Mouse (Mus musculus) liver, embryonic 14.5 days (tissue): ENCODE measurements around the gene Tnfrsf1b. TPM values are rescaled to one million over a fixed set of nuclear protein-coding genes. Genes with fewer than 3 reads are reported as not detected.

Experiments used
- ATAC-seq: fragments of 200-750 bp; cut with Nextera tagmentation; 2 replicates; pipeline ENCODE4 v1.8.0; 2017; ENCODE audit warnings: moderate number of reproducible peaks, mild to moderate bottlenecking, moderate library complexity; ENCODE audit not compliant: insufficient read depth
- DNase-seq, 3 experiments: peaks; one replicate each; pipeline ENCODE4 v3.0.0-alpha.2; 2012 to 2013; ENCODE audit warnings: low read depth in 3 of 3, low spot score in 3 of 3
- H3K27ac ChIP-seq: fragments of 300-500 bp; sonication (generic); 2 replicates; pipeline ENCODE4 v1.5.1; 2014; ENCODE audit warnings: moderate library complexity, mild to moderate bottlenecking, control low read depth, inconsistent platforms
- H3K27me3 ChIP-seq: fragments of 300-500 bp; sonication (generic); 2 replicates; pipeline ENCODE4 v1.6.1; 2014; ENCODE audit warnings: mild to moderate bottlenecking, low read length, moderate library complexity; ENCODE audit not compliant: control insufficient read depth, insufficient read depth
- H3K36me3 ChIP-seq: fragments of 300-500 bp; sonication (generic); replicated peaks from 2 replicates; pipeline ENCODE4 v1.6.1; 2014; ENCODE audit warnings: low read depth; ENCODE audit not compliant: control insufficient read depth, insufficient read depth
- H3K4me1 ChIP-seq, 2 experiments: fragments of 200-500 bp in 1 of 2; fragments of 300-500 bp in 1 of 2; sonication (generic) in 1 of 2; replicated peaks; 2 replicates each; pipeline ENCODE4 v1.6.1; 2012 to 2014; ENCODE audit warnings: antibody characterized with exemption in 1 of 2, inconsistent platforms in 1 of 2, low read length in 1 of 2; ENCODE audit not compliant: control insufficient read depth in 2 of 2, insufficient read depth in 2 of 2
- H3K4me2 ChIP-seq: fragments of 300-500 bp; sonication (generic); 2 replicates; pipeline ENCODE4 v1.6.1; 2014; ENCODE audit warnings: low read depth, mild to moderate bottlenecking, control low read depth, moderate library complexity
- H3K4me3 ChIP-seq, 2 experiments: fragments of 200-500 bp in 1 of 2; fragments of 300-500 bp in 1 of 2; sonication (generic) in 1 of 2; 2 replicates each; pipeline ENCODE4 v1.5.1; 2012 to 2014; ENCODE audit warnings: low read depth in 2 of 2, low read length in 2 of 2, mild to moderate bottlenecking in 2 of 2, control low read depth in 1 of 2, inconsistent platforms in 1 of 2, moderate library complexity in 1 of 2; ENCODE audit not compliant: insufficient read depth in 1 of 2
- H3K9ac ChIP-seq: fragments of 300-500 bp; sonication (generic); replicated peaks from 2 replicates; pipeline ENCODE4 v1.6.1; 2014; ENCODE audit warnings: mild to moderate bottlenecking, control low read depth, moderate library complexity
- H3K9me3 ChIP-seq: fragments of 300-500 bp; sonication (generic); 2 replicates; pipeline ENCODE4 v1.6.1; 2016; ENCODE audit warnings: low read length, mixed read lengths; ENCODE audit not compliant: control insufficient read depth
- CTCF ChIP-seq: IDR thresholded peaks from 2 replicates; pipeline ENCODE4 v1.5.1; 2016; ENCODE audit warnings: antibody characterized with exemption, low read depth, control low read depth
- EP300 ChIP-seq: IDR thresholded peaks from 2 replicates; pipeline ENCODE4 v1.6.1; 2016; ENCODE audit warnings: antibody characterized with exemption, low read depth
- WGBS: fragments of 180-500 bp; shearing (Covaris S2); extraction: QIAGEN DNeasy Blood & Tissue Kit; methylation state at CpG from one replicate; pipeline ENCODE4 v1.1.7; 2014; ENCODE audit not compliant: insufficient replicate concordance; 5-methylcytosine and 5-hydroxymethylcytosine counted together
- polyA plus RNA-seq, 2 experiments: library from polyadenylated mRNA; depleted of rRNA in 1 of 2; stranded (reverse) in 1 of 2; unstranded in 1 of 2; fragments of >200 nt; fragmentation: Nextera tagmentation in 1 of 2; extraction: Ambion mirVana in 1 of 2; gene quantifications; 2 replicates each; pipeline versions ENCODE4 v1.2.1 to v1.2.3; 2012 to 2014

Tnfrsf1b gene
- polyA plus RNA-seq, 2 experiments = 3.2 to 4.7 TPM

DNA sequence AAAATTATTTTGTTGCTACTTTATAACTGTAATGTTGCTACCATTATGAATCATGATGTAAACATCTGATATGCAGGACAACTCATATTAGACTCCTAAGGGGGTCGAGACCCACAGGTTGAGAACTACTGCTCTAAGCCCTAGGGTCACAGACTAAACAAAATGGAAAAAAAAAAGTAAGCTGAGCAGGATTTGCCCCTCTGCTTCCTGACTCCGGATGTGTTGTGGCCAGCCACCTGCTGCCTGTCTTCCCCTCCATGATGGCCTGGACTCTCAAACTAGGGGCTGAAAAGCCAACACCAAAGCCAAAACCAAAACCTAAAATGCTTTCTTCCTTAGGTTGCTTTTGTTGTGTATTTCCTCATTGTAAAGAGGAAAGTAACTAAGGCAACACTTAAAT is 35.6 kb downstream of the Tnfrsf1b start:
- Histone ChIP-seq H3K9ac (no peak overlapping the region), H3K9me3 (no peaks in the 10 kb centered on the region), H3K27me3 (no peaks in the 10 kb centered on the region), H3K36me3 (no peaks in the 10 kb centered on the region), H3K4me2 (no peak overlapping the region), H3K4me3 (no peak overlapping the region), H3K27ac (no peak overlapping the region), H3K4me1 (peaks cover 8 to 10% of the 10 kb centered on the region in 2 experiments; a peak in 3 of 4 replicates)
- DNase-seq = no peak
- no peak for ATAC-seq
- WGBS = 14% methylated on average over 2 of the region's 2 CpGs
- TF ChIP-seq EP300 (no peak), CTCF (no peak)

DNA sequence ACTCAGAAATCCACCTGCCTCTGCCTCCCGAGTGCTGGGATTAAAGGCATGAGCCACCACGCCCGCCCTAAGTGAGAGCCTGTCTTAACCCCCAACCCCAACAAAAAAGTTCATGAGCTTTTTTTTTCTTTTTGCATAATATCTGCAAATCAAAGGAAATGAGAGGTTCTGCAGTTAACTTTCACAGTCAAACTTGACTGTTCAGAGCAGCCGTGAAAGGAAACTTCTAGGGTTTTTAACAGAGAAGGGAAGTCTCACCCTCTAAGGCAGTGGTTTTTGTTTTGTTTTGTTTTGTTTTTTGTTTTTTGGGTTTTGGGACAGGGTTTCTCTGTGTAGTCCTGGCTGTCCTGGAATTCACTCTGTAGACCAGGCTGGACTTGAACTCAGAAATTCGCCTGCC is 36.1 kb downstream of the Tnfrsf1b start:
- TF ChIP-seq CTCF = no peak
- no peak for TF ChIP-seq EP300
- H3K4me2 ChIP-seq = no peak overlapping the region
- H3K4me3 ChIP-seq = no peak overlapping the region
- no peaks in the 10 kb centered on the region for H3K27me3 ChIP-seq
- H3K27ac ChIP-seq = no peak overlapping the region
- H3K9me3 ChIP-seq = no peaks in the 10 kb centered on the region
- no peaks in the 10 kb centered on the region for H3K36me3 ChIP-seq
- 65% methylated on average over 5 of the region's 5 CpGs for WGBS
- H3K9ac ChIP-seq = no peak overlapping the region
- DNase-seq = no peak
- peaks cover 8 to 10% of the 10 kb centered on the region in 2 experiments; a peak in 3 of 4 replicates for H3K4me1 ChIP-seq
- ATAC-seq = no peak

- TF ChIP-seq CTCF = no peak
- TF ChIP-seq EP300 = no peak
- Histone ChIP-seq H3K9me3 (no peaks in the 10 kb centered on the region), H3K27me3 (no peaks in the 10 kb centered on the region), H3K4me3 (no peak overlapping the region), H3K36me3 (no peaks in the 10 kb centered on the region), H3K4me1 (peaks cover 8 to 10% of the 10 kb centered on the region in 2 experiments; a peak in 3 of 4 replicates), H3K9ac (no peak overlapping the region), H3K4me2 (no peak overlapping the region), H3K27ac (no peak overlapping the region)
- 58% methylated on average over 5 of the region's 5 CpGs for WGBS
- DNase-seq (no peak), ATAC-seq (no peak)
Measured at GRCm38 (mm10) chr4:145209690-145210088, 37.0 kb downstream of the Tnfrsf1b start.

DNA sequence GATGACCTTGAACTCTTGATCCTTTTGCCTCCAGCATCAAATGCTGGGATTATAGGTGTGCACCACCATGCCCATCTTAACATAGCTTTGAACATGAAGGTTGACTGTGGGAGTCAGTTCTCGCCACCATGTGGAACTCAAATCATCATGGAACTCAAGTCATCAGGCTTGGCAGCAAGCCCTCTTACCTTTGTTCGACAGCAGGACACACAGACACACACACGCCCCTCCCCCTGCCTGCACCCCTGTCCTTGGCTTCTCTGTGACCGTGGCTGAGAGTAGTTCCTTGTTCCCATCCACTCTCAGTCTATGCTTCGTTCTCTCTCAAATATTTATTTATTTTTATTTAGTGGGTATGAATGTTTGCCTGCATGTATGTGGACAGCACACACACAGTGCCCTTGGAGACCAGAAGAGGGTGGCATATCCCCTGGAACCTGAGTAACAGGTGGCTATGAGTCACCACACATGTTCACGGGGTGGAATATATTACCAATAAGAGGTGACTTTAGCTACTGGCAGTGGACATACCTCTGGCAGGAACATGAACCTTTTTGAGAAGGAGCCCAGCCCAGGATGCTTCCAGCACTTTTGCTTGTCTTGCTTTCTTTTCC is 37.5 kb downstream of the Tnfrsf1b start:
- Histone ChIP-seq H3K9ac (no peak overlapping the region), H3K36me3 (no peaks in the 10 kb centered on the region), H3K4me2 (no peak overlapping the region), H3K4me3 (no peak overlapping the region), H3K27me3 (no peaks in the 10 kb centered on the region), H3K9me3 (no peaks in the 10 kb centered on the region), H3K4me1 (peaks cover 8 to 10% of the 10 kb centered on the region in 2 experiments; a peak in 3 of 4 replicates), H3K27ac (no peak overlapping the region)
- ATAC-seq = no peak
- no peak for DNase-seq
- TF ChIP-seq EP300 (no peak), CTCF (no peak)
- 46% methylated on average over 6 of the region's 6 CpGs for WGBS

DNA sequence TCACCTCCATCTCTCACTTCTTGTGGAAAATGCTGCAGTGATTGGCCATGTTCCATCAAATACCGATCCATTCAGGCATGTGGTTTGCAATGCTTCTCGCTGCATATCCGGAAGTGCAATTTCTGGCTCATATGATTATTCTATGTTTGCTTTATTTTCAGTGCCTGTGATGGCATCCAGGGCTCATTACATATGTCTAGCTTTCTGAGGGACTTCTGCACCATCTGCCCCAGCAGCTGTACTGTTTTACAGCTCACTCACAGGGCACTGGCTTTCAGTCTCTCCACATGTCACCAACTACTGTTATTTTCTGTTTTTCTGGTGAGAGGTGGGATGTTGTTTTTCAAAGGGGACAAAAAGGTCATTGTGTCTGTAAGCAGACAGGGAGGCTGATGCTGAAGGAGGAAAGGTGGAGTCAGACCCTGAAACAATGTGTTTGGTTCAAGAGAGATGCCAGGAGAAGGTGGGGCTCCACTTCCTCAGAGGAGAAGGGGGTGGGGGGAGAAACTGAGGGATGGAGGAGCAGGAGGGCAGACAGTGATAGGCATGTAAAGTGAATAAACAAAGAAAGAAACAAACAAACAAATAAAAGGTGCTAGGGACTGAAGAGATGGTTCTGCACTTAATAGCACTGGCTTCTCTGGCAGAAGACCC is 38.8 kb downstream of the Tnfrsf1b start:
- Histone ChIP-seq H3K27me3 (no peaks in the 10 kb centered on the region), H3K9me3 (no peaks in the 10 kb centered on the region), H3K4me1 (peaks cover 8 to 10% of the 10 kb centered on the region in 2 experiments; a peak in 3 of 4 replicates), H3K9ac (no peak overlapping the region), H3K36me3 (no peaks in the 10 kb centered on the region), H3K27ac (no peak overlapping the region), H3K4me2 (no peak overlapping the region), H3K4me3 (no peak overlapping the region)
- TF ChIP-seq EP300 (no peak), CTCF (no peak)
- DNase-seq (no peak), ATAC-seq (no peak)
- WGBS = 83% methylated on average over 3 of the region's 3 CpGs
